Mouse (Mus musculus): ENCODE measurements around the gene Flt3l. TPM values are rescaled to one million over a fixed set of nuclear protein-coding genes. Genes with fewer than 3 reads are reported as not detected.

The Flt3l gene
- 22.7 and 29.0 TPM in 2 replicates for total RNA-seq (2015)
- total RNA-seq (2017), result 17.4 and 17.6 TPM in 2 replicates

GRCm38 (mm10) chr7:45135993-45136567 is at the start of gene Flt3l, which contains the start of gene Gm45713:
TSS of gene Flt3l (minus strand) at chr7:45136432.
TSS of gene Gm45713 (minus strand) at chr7:45136231.
- ATAC-seq (ENCODE audit: poor library complexity, severe bottlenecking), result peak; percentile 93

GRCm38 (mm10) chr7:45185921-45186320 is 49.7 kb upstream of the Flt3l start:
- ATAC-seq (ENCODE audit: poor library complexity, severe bottlenecking), result no peak

GRCm38 (mm10) chr7:45183672-45184071 is 47.4 kb upstream of the Flt3l start:
- ATAC-seq (ENCODE audit: poor library complexity, severe bottlenecking), result no peak

- ATAC-seq (ENCODE audit: poor library complexity, severe bottlenecking), result peak; percentile 17; the same call in 1 of the 2 replicates
These were observed 46.4 kb upstream of the Flt3l start for GRCm38 (mm10) chr7:45182606-45183005.

GRCm38 (mm10) chr7:45182199-45182601 is 46.0 kb upstream of the Flt3l start:
- peak; percentile 96 for ATAC-seq (ENCODE audit: poor library complexity, severe bottlenecking)

- ATAC-seq (ENCODE audit: poor library complexity, severe bottlenecking), result no peak
These were observed 45.3 kb upstream of the Flt3l start for GRCm38 (mm10) chr7:45181540-45181939.

GRCm38 (mm10) chr7:45180896-45181477 is 44.8 kb upstream of the Flt3l start, which contains the start of gene Pth2:
TSS of gene Pth2 (plus strand) at chr7:45180995.
- no peak for ATAC-seq (ENCODE audit: poor library complexity, severe bottlenecking)

GRCm38 (mm10) chr7:45179469-45179868 is 43.2 kb upstream of the Flt3l start, which contains the start of gene Gfy:
TSS of gene Gfy (minus strand) at chr7:45179569.
- no peak for ATAC-seq (ENCODE audit: poor library complexity, severe bottlenecking)

GRCm38 (mm10) chr7:45178550-45178949 is 42.3 kb upstream of the Flt3l start:
- ATAC-seq (ENCODE audit: poor library complexity, severe bottlenecking), result no peak

GRCm38 (mm10) chr7:45176356-45176755 is 40.1 kb upstream of the Flt3l start:
- ATAC-seq (ENCODE audit: poor library complexity, severe bottlenecking), result no peak

- ATAC-seq (ENCODE audit: poor library complexity, severe bottlenecking), result no peak
These were observed 39.7 kb upstream of the Flt3l start for GRCm38 (mm10) chr7:45175929-45176328.

- no peak for ATAC-seq (ENCODE audit: poor library complexity, severe bottlenecking)
These were observed 39.2 kb upstream of the Flt3l start for GRCm38 (mm10) chr7:45175398-45175797.

- ATAC-seq (ENCODE audit: poor library complexity, severe bottlenecking), result 0 out of 2 replicates have a peak, but pooled peaks have one; percentile 4
These were observed 38.5 kb upstream of the Flt3l start for GRCm38 (mm10) chr7:45174567-45175280.

- 0 out of 2 replicates have a peak, but pooled peaks have one; percentile 31 for ATAC-seq (ENCODE audit: poor library complexity, severe bottlenecking)
These were observed 37.5 kb upstream of the Flt3l start for GRCm38 (mm10) chr7:45173772-45174171.

GRCm38 (mm10) chr7:45172974-45173373 is 36.7 kb upstream of the Flt3l start:
- peak; percentile 48 for ATAC-seq (ENCODE audit: poor library complexity, severe bottlenecking)

- ATAC-seq (ENCODE audit: poor library complexity, severe bottlenecking), result no peak
These were observed 33.3 kb upstream of the Flt3l start for GRCm38 (mm10) chr7:45169495-45169894.

GRCm38 (mm10) chr7:45168656-45169055 is 32.4 kb upstream of the Flt3l start:
- no peak for ATAC-seq (ENCODE audit: poor library complexity, severe bottlenecking)

- ATAC-seq (ENCODE audit: poor library complexity, severe bottlenecking), result no peak
These were observed 31.7 kb upstream of the Flt3l start for GRCm38 (mm10) chr7:45167761-45168445.

GRCm38 (mm10) chr7:45166950-45167401 is 30.7 kb upstream of the Flt3l start:
- no peak for ATAC-seq (ENCODE audit: poor library complexity, severe bottlenecking)

- no peak for ATAC-seq (ENCODE audit: poor library complexity, severe bottlenecking)
These were observed 29.5 kb upstream of the Flt3l start for GRCm38 (mm10) chr7:45165701-45166100.

- ATAC-seq (ENCODE audit: poor library complexity, severe bottlenecking), result no peak
These were observed 28.6 kb upstream of the Flt3l start for GRCm38 (mm10) chr7:45164833-45165232.
